Mouse (Mus musculus): ENCODE data around the gene Nckap5.

Nckap5 gene

GRCm38 (mm10) chr1:126765506-126766170 lies 65.0 kb downstream of the Nckap5 start:
- DNase-seq (ENCODE audit: low read depth, low spot score) = no peak

GRCm38 (mm10) chr1:126764201-126764600 lies 66.4 kb downstream of the Nckap5 start:
- DNase-seq (ENCODE audit: low read depth, low spot score) = no peak

- no peak for DNase-seq (ENCODE audit: low read depth, low spot score)
Observed at GRCm38 (mm10) chr1:126763192-126763591, 67.4 kb downstream of the Nckap5 start.

GRCm38 (mm10) chr1:126760386-126760785 lies 70.2 kb downstream of the Nckap5 start:
- no peak for DNase-seq (ENCODE audit: low read depth, low spot score)

GRCm38 (mm10) chr1:126755682-126756081 lies 74.9 kb downstream of the Nckap5 start:
- no peak for DNase-seq (ENCODE audit: low read depth, low spot score)

GRCm38 (mm10) chr1:126753611-126754010 lies 77.0 kb downstream of the Nckap5 start:
- peak; percentile 35 for DNase-seq (ENCODE audit: low read depth, low spot score)

GRCm38 (mm10) chr1:126752247-126753037 lies 78.2 kb downstream of the Nckap5 start:
- DNase-seq (ENCODE audit: low read depth, low spot score) = peak; percentile 9

DNA sequence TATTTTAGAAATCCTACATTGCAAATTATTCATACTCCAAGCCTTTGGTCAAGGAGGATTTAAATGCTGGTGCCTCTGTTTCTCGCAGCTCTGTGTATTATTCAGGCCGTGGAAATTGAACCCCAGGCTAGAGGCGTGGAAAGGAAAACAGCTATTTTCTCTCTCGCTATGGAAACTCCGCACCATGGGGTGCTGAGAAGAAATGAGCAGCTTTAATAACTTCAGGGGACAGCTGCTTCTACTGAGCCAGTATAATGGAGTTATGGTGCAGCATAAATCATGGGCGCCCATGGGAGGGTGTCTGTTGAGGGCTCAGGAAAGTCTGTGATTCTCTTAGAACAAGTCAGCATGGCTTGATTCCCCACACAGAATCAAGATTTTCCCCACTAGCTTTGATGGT lies 79.5 kb downstream of the Nckap5 start:
- DNase-seq (ENCODE audit: low read depth, low spot score) = no peak

- no peak for DNase-seq (ENCODE audit: low read depth, low spot score)
Observed at GRCm38 (mm10) chr1:126750156-126750555, 80.4 kb downstream of the Nckap5 start.

DNA sequence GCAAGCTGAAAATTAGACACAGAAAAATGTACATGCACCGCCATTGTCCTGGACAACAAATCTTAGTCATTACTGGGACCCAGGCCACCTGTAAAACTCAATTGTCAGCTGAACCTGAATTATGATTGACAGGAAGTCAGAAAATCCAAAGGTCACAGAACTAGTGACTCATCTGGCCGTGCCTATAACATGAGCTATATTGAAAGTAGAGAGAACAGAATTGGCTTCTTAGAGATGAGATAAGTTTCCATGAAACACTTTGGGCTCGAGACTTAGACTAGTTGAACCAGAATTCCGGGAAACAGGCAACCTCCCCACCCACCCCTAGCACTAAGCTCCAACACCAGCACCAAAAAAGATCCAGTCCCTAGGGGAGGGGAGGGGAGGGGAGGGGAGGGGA lies 82.7 kb downstream of the Nckap5 start:
- DNase-seq (ENCODE audit: low read depth, low spot score) = no peak

- DNase-seq (ENCODE audit: low read depth, low spot score) = no peak
Observed at GRCm38 (mm10) chr1:126745482-126746136, 85.0 kb downstream of the Nckap5 start.

DNA sequence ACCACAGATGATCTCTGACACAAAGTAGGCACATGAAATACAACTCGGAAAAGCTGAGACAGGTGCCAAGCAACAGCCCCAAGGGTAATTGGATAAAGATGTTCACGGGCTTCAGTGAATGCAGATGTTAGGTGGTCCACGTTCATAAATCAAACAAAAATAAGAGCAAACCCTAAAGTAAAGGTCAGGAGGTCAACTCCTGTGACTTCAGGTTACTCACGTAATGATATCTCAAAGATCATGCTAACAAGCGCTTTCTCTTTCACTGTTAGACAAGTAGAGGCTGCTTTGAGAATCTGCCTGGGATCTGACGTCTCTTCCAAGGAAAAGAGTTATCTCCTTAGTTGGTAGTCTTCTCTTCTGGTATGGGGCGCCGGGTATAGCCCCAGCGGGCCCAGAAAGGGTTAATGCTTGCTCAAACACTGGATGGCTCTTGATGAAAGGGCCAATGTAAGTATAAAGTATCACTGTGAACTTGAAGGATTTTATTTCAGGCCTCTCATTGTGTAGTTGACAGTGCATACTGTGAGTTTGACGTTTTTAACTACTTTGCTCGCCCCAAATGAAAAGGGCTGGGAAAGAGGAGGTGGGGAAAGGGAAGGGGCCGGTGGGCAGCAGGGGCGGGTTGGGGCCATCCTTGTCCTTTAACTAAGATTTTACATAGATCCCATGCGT lies 85.8 kb downstream of the Nckap5 start:
- no peak for DNase-seq (ENCODE audit: low read depth, low spot score)

GRCm38 (mm10) chr1:126738291-126738640 lies 92.3 kb downstream of the Nckap5 start:
- peak; percentile 14 for DNase-seq (ENCODE audit: low read depth, low spot score)

DNA sequence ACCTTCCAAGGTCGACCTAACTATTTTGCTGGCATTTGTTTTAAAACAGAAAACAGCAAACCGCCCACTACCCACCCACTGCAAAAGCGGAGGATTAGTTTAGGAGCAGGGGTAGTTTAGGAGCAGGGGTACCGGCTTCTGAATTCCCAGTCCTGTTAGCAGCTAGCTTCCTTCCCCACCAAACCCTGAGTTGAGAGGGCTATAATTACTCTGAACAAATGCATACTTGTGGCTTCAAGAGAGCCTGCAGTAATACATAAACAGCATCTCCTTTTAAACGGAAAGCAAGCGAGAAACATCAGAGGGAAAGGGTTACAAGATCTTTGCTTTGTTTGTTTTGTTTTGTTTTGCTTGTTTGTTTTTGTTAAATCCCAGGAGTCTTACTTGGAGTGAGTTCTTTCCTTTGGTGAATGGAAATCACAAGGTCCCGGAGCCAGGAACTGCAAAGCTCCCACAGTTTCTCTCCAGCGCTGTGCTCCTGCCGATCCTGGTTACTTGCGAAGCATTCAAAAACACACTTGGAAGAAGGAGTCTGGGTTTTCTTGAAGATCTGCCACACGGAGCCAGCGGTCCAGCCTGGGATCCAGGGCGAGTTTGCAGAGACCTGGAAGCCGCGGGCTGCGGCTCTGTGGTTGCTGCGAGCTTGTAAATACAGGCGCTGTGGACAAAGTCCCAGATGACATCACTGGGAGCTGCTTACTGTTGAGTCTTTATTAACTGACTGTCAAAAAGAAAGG lies 92.9 kb downstream of the Nckap5 start:
- DNase-seq (ENCODE audit: low read depth, low spot score) = peak; percentile 22

DNA sequence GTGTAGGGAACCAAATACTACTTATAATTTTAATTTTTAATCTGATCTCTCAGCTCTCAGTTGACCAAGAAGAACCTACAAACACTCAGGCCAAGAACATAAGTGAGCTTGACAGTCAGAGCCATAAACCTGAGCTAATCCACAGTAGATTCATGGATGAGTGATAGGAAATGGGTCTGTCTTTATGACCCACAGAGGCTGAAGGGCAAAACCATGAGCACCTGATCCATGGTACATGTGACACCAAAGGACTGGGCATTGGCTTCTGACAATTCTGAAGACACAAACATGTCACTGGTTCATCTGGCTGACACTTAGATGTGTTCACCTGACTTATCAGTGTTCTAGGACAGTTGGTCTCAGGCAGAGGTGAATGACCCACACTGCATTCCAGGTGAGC lies 98.9 kb downstream of the Nckap5 start:
- DNase-seq (ENCODE audit: low read depth, low spot score) = no peak

DNA sequence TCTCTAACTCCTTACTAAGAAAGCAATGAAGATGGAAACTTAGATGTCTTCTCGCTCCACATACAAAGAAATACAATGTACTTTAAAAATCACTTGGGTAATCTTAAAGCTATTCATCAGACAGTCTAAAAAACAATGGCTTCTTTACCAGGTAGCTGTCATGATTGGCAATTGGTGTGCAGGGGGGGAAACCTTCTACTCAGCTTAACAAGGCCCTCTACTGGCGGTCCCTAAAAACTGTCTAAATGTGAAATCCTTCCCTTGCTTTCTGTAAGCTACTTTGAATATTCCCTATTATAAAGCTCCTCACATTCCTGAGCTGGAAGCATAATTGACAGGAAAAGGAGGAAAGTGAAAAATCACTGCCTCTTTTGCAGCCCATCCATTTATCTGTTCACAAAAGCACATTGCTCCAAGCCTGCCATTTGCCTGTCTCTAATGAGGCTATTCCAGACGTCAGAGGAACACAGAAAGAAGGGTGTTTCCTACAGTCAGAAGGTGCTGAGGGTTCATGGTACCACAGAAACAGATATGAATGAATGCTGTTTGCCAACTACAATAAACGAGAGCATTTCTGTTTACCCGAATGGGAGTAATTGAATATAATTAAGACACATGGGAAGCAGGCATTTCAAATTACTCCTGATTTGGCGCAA lies 104.1 kb downstream of the Nckap5 start:
- DNase-seq (ENCODE audit: low read depth, low spot score) = peak; percentile 20

DNA sequence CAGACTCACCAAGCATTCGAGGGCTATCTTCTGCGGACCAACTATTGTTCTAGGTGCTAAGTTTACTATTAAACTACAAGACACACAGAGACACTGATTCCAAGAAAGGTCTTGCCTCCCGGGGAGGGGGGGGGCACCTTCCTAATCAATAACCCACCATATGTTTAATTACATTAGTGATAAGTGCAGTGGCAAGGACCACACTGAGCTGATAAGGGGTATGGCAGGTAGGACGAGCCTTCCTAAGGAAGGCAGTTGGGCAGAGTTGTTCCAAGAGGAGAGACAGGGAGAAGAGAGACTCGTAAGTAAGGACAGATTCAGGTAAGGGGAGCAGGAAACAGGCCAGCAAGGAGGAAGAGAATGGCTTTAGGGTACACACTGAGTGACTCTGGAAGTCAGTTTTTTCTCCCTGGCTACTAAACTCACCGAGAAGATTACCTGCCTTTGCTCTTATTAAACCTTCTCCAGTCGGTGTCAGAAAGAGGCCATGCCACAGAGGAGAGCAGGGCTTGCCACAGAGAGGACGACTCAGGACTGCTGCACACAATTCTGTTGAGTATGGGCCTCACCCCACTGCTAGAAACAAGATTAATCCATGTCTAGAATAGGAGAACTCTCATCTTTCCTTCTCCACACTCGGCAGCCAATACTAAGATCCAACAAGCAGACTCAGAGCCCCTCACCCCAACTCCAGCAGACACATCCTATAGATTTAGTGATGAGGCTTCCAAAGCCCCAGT lies 104.8 kb downstream of the Nckap5 start:
- no peak for DNase-seq (ENCODE audit: low read depth, low spot score)

DNA sequence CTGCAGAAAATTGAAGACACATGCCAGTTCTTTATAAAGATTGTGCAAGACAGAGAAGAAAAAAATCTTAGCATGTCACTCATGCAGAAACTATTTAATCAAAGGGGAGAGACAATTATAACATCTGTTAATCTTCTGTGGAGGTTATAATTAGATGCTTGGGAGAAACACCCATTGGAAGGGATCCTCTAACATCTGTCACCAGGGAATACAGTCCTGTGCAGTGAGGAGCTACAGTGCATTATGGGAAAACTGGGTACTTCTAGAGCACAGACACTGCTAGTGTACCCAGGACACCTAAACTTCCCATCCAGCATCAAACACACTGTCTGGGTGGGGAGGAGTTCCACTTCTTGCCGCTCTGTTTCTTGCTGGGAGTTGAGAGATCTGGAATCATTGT lies 108.7 kb downstream of the Nckap5 start:
- no peak for DNase-seq (ENCODE audit: low read depth, low spot score)

- no peak for DNase-seq (ENCODE audit: low read depth, low spot score)
Observed at GRCm38 (mm10) chr1:126719733-126720348, 110.8 kb downstream of the Nckap5 start.

DNA sequence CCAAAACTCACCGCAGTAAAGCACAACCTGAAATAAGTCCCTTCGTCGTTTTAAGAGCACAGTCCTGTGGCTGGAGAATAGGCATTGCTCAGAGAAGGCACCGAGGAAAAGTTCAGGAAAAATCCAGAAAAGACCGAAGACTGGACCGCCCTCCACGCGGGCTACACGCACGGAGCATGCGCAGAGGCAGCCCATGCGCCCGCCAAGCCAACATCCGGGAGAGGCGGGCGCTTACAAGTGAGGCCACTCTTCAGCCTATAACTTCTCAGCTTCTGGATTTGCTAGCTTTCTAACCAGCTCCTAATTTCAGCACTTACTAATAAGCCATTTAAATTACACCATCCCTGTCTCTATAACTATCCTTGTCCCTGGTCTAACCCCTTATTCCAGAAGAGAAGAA lies 124.0 kb downstream of the Nckap5 start:
- DNase-seq (ENCODE audit: low read depth, low spot score) = peak; percentile 36

Measured in ZHBTc4 (cell line).